Mouse (Mus musculus) heart, postnatal 0 days (tissue): ENCODE results near the gene Tnr. TPM values are rescaled to one million over a fixed set of nuclear protein-coding genes. Genes with fewer than 3 reads are reported as not detected.

Experiments used
- ATAC-seq: fragments of 200-750 bp; cut with Nextera tagmentation; 2 replicates; pipeline ENCODE4 v1.8.0; 2017; ENCODE audit warnings: low read depth, moderate number of reproducible peaks, moderate library complexity; ENCODE audit not compliant: insufficient read depth
- DNase-seq: peaks from one replicate; pipeline ENCODE4 v3.0.0-alpha.2; 2016; ENCODE audit warnings: low spot score
- H3K27ac ChIP-seq: fragments of 300-500 bp; sonication (generic); 2 replicates; pipeline ENCODE4 v1.5.1; 2014; ENCODE audit warnings: low read depth, mild to moderate bottlenecking
- H3K27me3 ChIP-seq: fragments of 300-500 bp; sonication (generic); 2 replicates; pipeline ENCODE4 v1.6.1; 2014; ENCODE audit warnings: low read length, mixed read lengths; ENCODE audit not compliant: control insufficient read depth, insufficient read depth
- H3K36me3 ChIP-seq: fragments of 300-500 bp; sonication (generic); replicated peaks from 2 replicates; pipeline ENCODE4 v1.6.1; 2014; ENCODE audit warnings: low read length, mixed read lengths; ENCODE audit not compliant: control insufficient read depth, insufficient read depth
- H3K4me1 ChIP-seq: fragments of 300-500 bp; sonication (generic); 2 replicates; pipeline ENCODE4 v1.6.1; 2014; ENCODE audit warnings: antibody characterized with exemption; ENCODE audit not compliant: control insufficient read depth, insufficient read depth
- H3K4me2 ChIP-seq: fragments of 300-500 bp; sonication (generic); 2 replicates; pipeline ENCODE4 v1.6.1; 2014; ENCODE audit warnings: low read depth, mild to moderate bottlenecking, low read length, moderate library complexity
- H3K4me3 ChIP-seq: fragments of 300-500 bp; sonication (generic); 2 replicates; pipeline ENCODE4 v1.5.1; 2014; ENCODE audit warnings: low read depth, low read length
- H3K9ac ChIP-seq: fragments of 300-500 bp; sonication (generic); replicated peaks from 2 replicates; pipeline ENCODE4 v1.6.1; 2014; ENCODE audit warnings: low read depth, low read length, mixed read lengths
- H3K9me3 ChIP-seq: fragments of 300-500 bp; sonication (generic); replicated peaks from 2 replicates; pipeline ENCODE4 v1.6.1; 2016; ENCODE audit warnings: low read length; ENCODE audit not compliant: control insufficient read depth
- CTCF ChIP-seq: IDR thresholded peaks from 2 replicates; pipeline ENCODE4 v1.5.1; 2016; ENCODE audit warnings: antibody characterized with exemption, control low read depth, low read depth
- EP300 ChIP-seq: IDR thresholded peaks from 2 replicates; pipeline ENCODE4 v1.6.1; 2016; ENCODE audit warnings: antibody characterized with exemption, low read depth
- WGBS: fragments of 180-500 bp; shearing (Covaris S2); extraction: QIAGEN DNeasy Blood & Tissue Kit; methylation state at CpG from one replicate; pipeline ENCODE4 v1.1.7; 2014; 5-methylcytosine and 5-hydroxymethylcytosine counted together
- polyA plus RNA-seq: library from polyadenylated mRNA; unstranded; fragments of >200 nt; fragmentation: Nextera tagmentation; extraction: Ambion mirVana; gene quantifications from 2 replicates; pipeline ENCODE4 v1.2.1, GENCODE M21; 2015
- total RNA-seq: library from RNA; depleted of rRNA; stranded (reverse); fragments of >200 nt; gene quantifications from 2 replicates; pipeline ENCODE4 v1.2.3, GENCODE M21; 2014; ENCODE audit warnings: low replicate concordance

The Tnr gene
- total and polyA plus RNA-seq, 2 experiments from 2014 or later: 0.04 to 0.08 TPM

DNA sequence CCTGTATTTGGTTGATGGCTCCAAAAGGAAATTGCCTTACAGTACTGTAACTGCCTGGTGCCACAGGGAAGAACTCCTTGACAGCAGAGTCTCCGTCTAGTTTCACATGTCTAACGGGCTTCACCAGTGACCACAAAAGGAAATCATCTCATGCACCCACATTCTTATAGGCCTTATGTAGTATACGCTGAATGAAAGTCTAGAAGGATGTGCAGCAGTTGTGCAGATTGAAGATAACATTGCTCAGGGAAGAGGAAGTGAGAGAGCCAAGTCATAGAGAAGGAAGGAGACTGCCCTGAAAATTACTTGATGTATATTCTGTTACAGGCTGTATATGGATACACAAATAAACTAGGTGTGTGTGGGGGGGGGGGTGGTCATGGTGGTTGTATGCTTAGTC lies 211.5 kb downstream of the Tnr start:
- H3K27me3 ChIP-seq: no peaks in the 10 kb centered on the region
- 62% methylated on average over 3 of the region's 3 CpGs for WGBS
- no peak overlapping the region for H3K27ac ChIP-seq
- H3K9me3 ChIP-seq: no peaks in the 10 kb centered on the region
- H3K4me1 ChIP-seq: no peaks in the 10 kb centered on the region
- DNase-seq (no peak), ATAC-seq (no peak)
- H3K4me2 ChIP-seq: no peak overlapping the region
- no peak overlapping the region for H3K4me3 ChIP-seq
- TF ChIP-seq CTCF: no peak
- no peak for TF ChIP-seq EP300
- no peak overlapping the region for H3K9ac ChIP-seq
- H3K36me3 ChIP-seq: no peaks in the 10 kb centered on the region

DNA sequence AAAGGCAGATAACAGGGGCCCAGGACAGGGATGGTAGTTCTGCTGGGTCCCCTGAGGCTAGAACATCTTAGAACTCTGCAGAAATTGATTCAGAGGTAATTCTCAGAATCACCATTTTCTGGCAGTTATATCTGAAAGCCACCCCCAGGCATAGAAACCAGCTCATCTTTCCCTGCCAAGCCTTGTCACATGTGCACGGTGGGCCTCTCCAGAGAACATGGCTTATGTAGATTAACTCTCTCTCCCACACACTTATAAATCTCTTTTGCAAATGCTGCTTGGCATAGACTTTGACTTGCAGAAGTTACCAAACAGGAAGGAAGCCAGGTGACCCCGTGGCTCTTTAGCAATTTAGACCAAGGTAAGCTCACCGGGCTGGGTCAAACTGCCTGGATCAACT lies 215.9 kb downstream of the Tnr start:
- TF ChIP-seq CTCF: no peak
- no peak for TF ChIP-seq EP300
- Histone ChIP-seq H3K4me3 (no peak overlapping the region), H3K27me3 (no peaks in the 10 kb centered on the region), H3K27ac (no peak overlapping the region), H3K4me1 (no peaks in the 10 kb centered on the region), H3K4me2 (no peak overlapping the region), H3K36me3 (no peaks in the 10 kb centered on the region), H3K9ac (no peak overlapping the region), H3K9me3 (no peaks in the 10 kb centered on the region)
- no peak for ATAC-seq
- WGBS: 47% methylated on average over 3 of the region's 3 CpGs
- no peak for DNase-seq

DNA sequence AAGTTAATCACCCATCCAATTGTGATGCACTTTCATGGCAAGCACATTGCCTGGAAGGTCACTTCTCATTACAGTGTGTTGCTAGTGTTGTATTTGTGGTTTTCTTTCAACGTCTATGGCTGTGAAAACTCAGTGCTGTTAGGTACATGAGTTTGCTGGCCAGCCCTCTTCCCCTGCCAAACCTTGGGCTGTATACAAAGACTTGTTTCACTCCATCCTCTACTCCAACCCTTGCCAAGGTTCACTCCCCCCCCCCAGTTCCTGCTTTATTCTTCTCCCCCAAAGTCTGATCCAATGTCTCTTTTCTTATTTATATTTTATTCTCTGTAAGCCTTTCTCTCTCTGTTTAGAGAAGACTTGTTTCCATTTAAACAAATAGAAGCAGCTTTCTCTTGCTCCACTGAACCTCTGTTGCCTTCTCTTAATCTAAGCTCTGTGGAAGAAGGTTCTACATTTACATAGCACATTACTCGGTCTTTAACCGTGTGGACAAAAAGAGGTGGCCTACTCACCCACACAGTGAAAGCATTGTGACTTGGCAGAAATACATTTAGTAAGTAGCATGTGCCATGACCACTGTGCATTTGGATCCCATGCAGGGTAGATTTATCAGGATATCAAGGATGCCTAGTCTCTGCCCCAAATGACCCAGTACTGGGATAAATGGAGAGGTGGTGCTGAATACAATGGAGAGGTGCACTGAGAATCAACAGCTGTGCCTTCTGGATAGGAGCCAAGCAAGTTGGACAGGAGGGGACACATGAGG lies 217.9 kb downstream of the Tnr start:
- Histone ChIP-seq H3K9ac (no peak overlapping the region), H3K27ac (no peak overlapping the region), H3K4me1 (no peaks in the 10 kb centered on the region), H3K36me3 (no peaks in the 10 kb centered on the region), H3K9me3 (no peaks in the 10 kb centered on the region), H3K4me2 (no peak overlapping the region), H3K4me3 (no peak overlapping the region), H3K27me3 (no peaks in the 10 kb centered on the region)
- 63% methylated on average over 3 of the region's 3 CpGs for WGBS
- TF ChIP-seq EP300: no peak
- TF ChIP-seq CTCF: no peak
- DNase-seq (no peak), ATAC-seq (no peak)

DNA sequence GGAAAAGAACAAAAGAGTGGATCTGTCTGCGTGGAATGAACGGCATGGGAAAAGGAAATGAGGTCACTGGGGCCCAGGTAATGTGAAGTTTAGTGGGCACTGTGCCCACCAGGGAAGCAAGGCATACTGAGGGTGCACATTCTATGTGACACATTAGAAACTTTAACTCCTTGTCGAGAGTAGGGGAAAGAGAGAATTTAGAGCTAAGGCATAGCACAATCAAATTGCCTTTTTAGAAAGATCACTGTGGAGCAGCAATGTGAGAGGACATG lies 218.4 kb downstream of the Tnr start:
- WGBS: 34% methylated on average over 3 of the region's 3 CpGs
- no peak for ATAC-seq
- no peaks in the 10 kb centered on the region for H3K9me3 ChIP-seq

DNA sequence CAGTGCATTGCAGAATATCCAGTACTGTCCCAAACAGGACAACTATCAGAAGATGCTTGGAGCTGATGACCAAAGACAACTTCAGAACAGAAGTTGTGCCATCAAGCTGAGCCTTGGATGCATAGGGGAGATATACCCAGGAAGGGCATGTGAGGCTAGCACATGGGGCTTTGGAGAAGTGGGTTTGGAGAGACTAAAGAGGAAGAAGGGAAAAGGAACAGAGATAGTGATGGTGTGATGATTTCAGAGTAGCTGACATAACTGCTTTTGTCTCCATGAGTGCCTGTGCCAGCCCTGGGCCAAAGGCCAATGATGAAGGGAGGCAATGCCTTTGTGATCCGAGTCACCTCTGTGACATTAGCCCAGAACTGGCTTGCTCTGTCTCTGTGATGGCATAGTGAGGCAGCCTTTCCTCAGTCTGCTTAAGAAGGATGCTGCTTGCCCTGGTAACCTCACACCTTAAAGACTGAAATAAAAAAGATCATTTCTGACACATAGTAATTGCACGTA lies 220.2 kb downstream of the Tnr start:
- H3K9ac ChIP-seq: no peak overlapping the region
- no peak overlapping the region for H3K4me3 ChIP-seq
- H3K4me1 ChIP-seq: no peaks in the 10 kb centered on the region
- no peaks in the 10 kb centered on the region for H3K9me3 ChIP-seq
- DNase-seq (no peak), ATAC-seq (no peak)
- H3K27ac ChIP-seq: no peak overlapping the region
- no peaks in the 10 kb centered on the region for H3K27me3 ChIP-seq
- H3K36me3 ChIP-seq: no peaks in the 10 kb centered on the region
- H3K4me2 ChIP-seq: no peak overlapping the region
- TF ChIP-seq EP300 (no peak), CTCF (no peak)
- 67% methylated on average over 2 of the region's 2 CpGs for WGBS

More for the DNA sequence above, 218.4 kb downstream of the Tnr start:
- Histone ChIP-seq H3K4me3 (no peak overlapping the region), H3K9ac (no peak overlapping the region), H3K27ac (no peak overlapping the region), H3K36me3 (no peaks in the 10 kb centered on the region), H3K4me2 (no peak overlapping the region), H3K4me1 (no peaks in the 10 kb centered on the region), H3K27me3 (no peaks in the 10 kb centered on the region)
- DNase-seq: no peak
- TF ChIP-seq CTCF (no peak), EP300 (no peak)

DNA sequence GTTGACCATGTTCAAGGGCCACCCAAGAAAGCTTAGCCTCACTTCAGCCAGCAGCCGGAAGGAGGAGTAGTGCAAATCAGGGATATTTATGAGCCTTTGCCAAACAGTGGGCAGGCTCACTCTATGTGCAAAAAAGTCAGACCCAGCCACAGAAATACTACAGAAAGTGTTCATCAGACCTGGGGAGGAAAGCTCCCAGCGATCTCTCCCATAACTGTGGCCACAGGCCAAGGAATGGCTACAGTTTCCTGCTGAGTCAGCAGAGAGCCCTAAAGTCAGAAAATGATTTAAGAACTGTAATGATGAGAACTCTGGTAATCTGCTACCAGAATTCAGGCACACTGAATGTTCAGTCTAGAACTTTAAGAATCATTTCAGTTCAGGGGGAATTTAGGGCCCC lies 221.7 kb downstream of the Tnr start:
- Histone ChIP-seq H3K27me3 (no peaks in the 10 kb centered on the region), H3K36me3 (no peaks in the 10 kb centered on the region), H3K4me1 (no peaks in the 10 kb centered on the region), H3K4me3 (no peak overlapping the region), H3K9me3 (no peaks in the 10 kb centered on the region), H3K27ac (no peak overlapping the region), H3K4me2 (no peak overlapping the region), H3K9ac (no peak overlapping the region)
- no peak for ATAC-seq
- 70% methylated on average over 2 of the region's 2 CpGs for WGBS
- no peak for DNase-seq
- TF ChIP-seq CTCF (no peak), EP300 (no peak)
